ENCODE assay signal across 36 mouse cellular contexts in the genomic region with DNA sequence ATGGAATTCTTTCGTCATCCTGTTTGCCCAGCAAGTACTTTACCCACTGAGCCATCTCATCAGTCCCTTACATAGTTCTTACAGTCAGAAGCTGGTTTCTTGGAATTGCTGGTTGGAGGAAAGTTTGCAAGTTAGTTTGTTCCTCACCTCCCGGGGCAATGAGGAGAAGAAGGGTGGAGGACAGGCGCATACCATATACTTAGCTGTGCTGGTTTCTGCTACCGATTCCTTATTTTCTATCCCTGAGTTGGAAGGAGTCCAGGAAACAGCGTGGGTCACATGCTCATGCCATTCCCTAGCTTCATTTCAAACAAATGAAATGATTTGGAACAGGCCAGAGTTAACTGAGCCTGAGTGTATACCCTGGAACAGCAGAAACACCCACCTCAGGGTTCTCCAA. TPM values are rescaled to one million over a fixed set of nuclear protein-coding genes. Genes with fewer than 3 reads are reported as not detected.
DNase-seq lines count a peak whose midpoint lies in the region; ATAC-seq and TF ChIP-seq lines count a peak whose summit lies in the region.
"Had no signal": no experiment of that assay in that cellular context is flagged by ENCODE, and none has a peak within 500 bp of the region (broad histone marks: within the 10 kb centered on the region; RNA-seq: fewer than 3 reads in every experiment).

No protein-coding gene starts in this region.

- peaks cover 28 to 39% of the 10 kb centered on the region in 2 experiments for H3K4me1 ChIP-seq in heart, embryonic 14.5 days (ENCODE audit: control insufficient read depth in 2 of 2, insufficient read depth in 2 of 2, low read length in 2 of 2)
- H3K4me1 ChIP-seq in heart, adult 2 months (ENCODE audit: control insufficient read depth, insufficient read depth, low read length), result peaks cover 2% of the 10 kb centered on the region
- peaks cover 19% of the 10 kb centered on the region for H3K4me1 ChIP-seq in limb, embryonic 14.5 days (ENCODE audit: control insufficient read depth, insufficient read depth, low read length)
- H3K4me1 ChIP-seq in limb, embryonic 10.5 days, result peaks cover 21% of the 10 kb centered on the region
- peaks cover 23% of the 10 kb centered on the region for H3K4me1 ChIP-seq in embryonic facial prominence, embryonic 15.5 days
- H3K4me1 ChIP-seq: liver, embryonic 13.5 days had no signal

- no peak overlapping the region for H3K9ac ChIP-seq in heart, embryonic 14.5 days (ENCODE audit: low read length)
- no peak overlapping the region for H3K9ac ChIP-seq in heart, adult 2 months (ENCODE audit: low read depth, low read length)
- no peak overlapping the region for H3K9ac ChIP-seq in limb, embryonic 14.5 days (ENCODE audit: low read depth, low read length, severe bottlenecking)
- H3K9ac ChIP-seq in embryonic facial prominence, embryonic 15.5 days, result no peak overlapping the region; the same call in 1 of the 2 replicates
- H3K9ac ChIP-seq: embryonic facial prominence, embryonic 12.5 days; kidney, embryonic 15.5 days; liver, embryonic 13.5 days had no signal

- no peak overlapping the region for H3K4me3 ChIP-seq in heart, embryonic 14.5 days (ENCODE audit: control insufficient read depth in 1 of 2, insufficient read depth in 1 of 2, low read depth in 1 of 2, low read length in 2 of 2)
- H3K4me3 ChIP-seq in heart, adult 2 months, result no peak overlapping the region
- H3K4me3 ChIP-seq in limb, embryonic 14.5 days (replicated peaks; ENCODE audit: low read length), result no peak overlapping the region
- no peak overlapping the region for H3K4me3 ChIP-seq in limb, embryonic 10.5 days
- H3K4me3 ChIP-seq in embryonic facial prominence, embryonic 15.5 days (replicated peaks), result no peak overlapping the region
- H3K4me3 ChIP-seq: embryonic facial prominence, embryonic 12.5 days; kidney, embryonic 15.5 days; liver, embryonic 13.5 days had no signal

- WGBS in heart, embryonic 14.5 days, result 42% methylated on average over 5 of the region's 5 CpGs
- 70% methylated on average over 5 of the region's 5 CpGs for WGBS in heart, adult 2 months
- WGBS in limb, embryonic 14.5 days, result 65% methylated on average over 5 of the region's 5 CpGs
- 83% methylated on average over 5 of the region's 5 CpGs for WGBS in limb, embryonic 10.5 days
- 43% methylated on average over 5 of the region's 5 CpGs for WGBS in embryonic facial prominence, embryonic 15.5 days

- no peak for ATAC-seq in heart, embryonic 14.5 days (ENCODE audit: insufficient number of reproducible peaks, insufficient read depth, low FRiP score, low read depth)
- ATAC-seq in limb, embryonic 14.5 days (ENCODE audit: low FRiP score, low read depth), result no peak
- ATAC-seq in embryonic facial prominence, embryonic 15.5 days (ENCODE audit: insufficient number of reproducible peaks, low FRiP score, low TSS enrichment, low read depth), result 0 out of 2 replicates have a peak, but pooled peaks have one; percentile 30
- ATAC-seq: activated CD4-positive, CD25-positive, alpha-beta regulatory T cell, adult 4 months; forebrain, embryonic 14.5 days; hindbrain, postnatal 0 days had no signal

- no peak for DNase-seq in heart, adult 2 months
- DNase-seq in limb, embryonic 14.5 days (ENCODE audit: low spot score), result no peak
- no peak for DNase-seq in limb, embryonic 10.5 days (ENCODE audit: low spot score)
- peak; percentile 36 for DNase-seq in NIH3T3 (ENCODE audit: low read depth)
- DNase-seq in layer of hippocampus, adult 11-12 months (ENCODE audit: low spot score), result no peak
- DNase-seq: adrenal gland, adult 8-10 months; B cell, adult 2 months; cerebellum, adult 11-12 months; cerebellum, postnatal 14 days; left cerebral cortex, postnatal 4 days; liver, embryonic 13.5 days; thymus, adult 2 months had no signal

- H3K9me3 ChIP-seq in heart, embryonic 14.5 days (ENCODE audit: control insufficient read depth, low read length), result peaks cover 5% of the 10 kb centered on the region; the same call in 1 of the 2 replicates
- no peaks in the 10 kb centered on the region for H3K9me3 ChIP-seq in limb, embryonic 14.5 days (ENCODE audit: control insufficient read depth, low read length)
- H3K9me3 ChIP-seq in limb, embryonic 10.5 days (replicated peaks), result no peaks in the 10 kb centered on the region
- H3K9me3 ChIP-seq in embryonic facial prominence, embryonic 15.5 days (replicated peaks), result no peaks in the 10 kb centered on the region
- H3K9me3 ChIP-seq: embryonic facial prominence, embryonic 12.5 days; G1E; kidney, embryonic 15.5 days; liver, embryonic 13.5 days had no signal

- 0 out of 2 replicates have a peak overlapping the region, but pooled peaks have one; percentile 17 for H3K4me2 ChIP-seq in heart, embryonic 14.5 days (ENCODE audit: low read length)
- no peak overlapping the region for H3K4me2 ChIP-seq in limb, embryonic 14.5 days (replicated peaks; ENCODE audit: low read depth, low read length, severe bottlenecking)
- no peak overlapping the region for H3K4me2 ChIP-seq in embryonic facial prominence, embryonic 15.5 days (replicated peaks)
- H3K4me2 ChIP-seq: embryonic facial prominence, embryonic 12.5 days; kidney, embryonic 15.5 days; liver, embryonic 13.5 days; midbrain, embryonic 11.5 days had no signal

- peak overlapping the region in 1 of 2 experiments; percentile 55; a peak in 1 of 4 replicates for H3K27ac ChIP-seq in heart, embryonic 14.5 days (replicated peaks in 1 of 2; ENCODE audit: control insufficient read depth in 1 of 2, insufficient read depth in 1 of 2, low read depth in 2 of 2, low read length in 2 of 2)
- H3K27ac ChIP-seq in heart, adult 2 months, result no peak overlapping the region
- H3K27ac ChIP-seq in limb, embryonic 14.5 days (replicated peaks; ENCODE audit: low read depth, low read length), result 0 out of 2 replicates have a peak overlapping the region, but pooled peaks have one; percentile 33
- H3K27ac ChIP-seq in limb, embryonic 10.5 days, result no peak overlapping the region
- H3K27ac ChIP-seq in embryonic facial prominence, embryonic 15.5 days (replicated peaks), result peak overlapping the region; percentile 61; the same call in 1 of the 2 replicates
- H3K27ac ChIP-seq: embryonic facial prominence, embryonic 12.5 days; hindbrain, postnatal 0 days; kidney, embryonic 15.5 days; liver, embryonic 13.5 days had no signal

- TF ChIP-seq CTCF in heart, adult 2 months (IDR thresholded peaks at IDR 0.05), result no peak

- H3K36me3 ChIP-seq in heart, embryonic 14.5 days (ENCODE audit: control insufficient read depth, insufficient read depth, low read length), result no peaks in the 10 kb centered on the region
- no peaks in the 10 kb centered on the region for H3K36me3 ChIP-seq in heart, adult 2 months (ENCODE audit: control insufficient read depth, insufficient read depth, low read length)
- H3K36me3 ChIP-seq in limb, embryonic 14.5 days (ENCODE audit: control insufficient read depth, insufficient read depth, low read length), result no peaks in the 10 kb centered on the region
- no peaks in the 10 kb centered on the region for H3K36me3 ChIP-seq in limb, embryonic 10.5 days
- H3K36me3 ChIP-seq in embryonic facial prominence, embryonic 15.5 days, result no peaks in the 10 kb centered on the region
- H3K36me3 ChIP-seq: embryonic facial prominence, embryonic 12.5 days; G1E; kidney, embryonic 15.5 days; liver, embryonic 13.5 days had no signal

- H3K27me3 ChIP-seq in heart, embryonic 14.5 days (ENCODE audit: control insufficient read depth, insufficient read depth, low read length), result no peaks in the 10 kb centered on the region
- no peaks in the 10 kb centered on the region for H3K27me3 ChIP-seq in heart, adult 2 months (ENCODE audit: control insufficient read depth, insufficient read depth, low read length)
- no peaks in the 10 kb centered on the region for H3K27me3 ChIP-seq in limb, embryonic 14.5 days (ENCODE audit: control insufficient read depth, insufficient read depth, low read length)
- peaks cover 13% of the 10 kb centered on the region; the same call in 1 of the 2 replicates for H3K27me3 ChIP-seq in limb, embryonic 10.5 days (ENCODE audit: low read depth, poor library complexity, severe bottlenecking)
- H3K27me3 ChIP-seq in embryonic facial prominence, embryonic 15.5 days, result no peaks in the 10 kb centered on the region
- H3K27me3 ChIP-seq: embryonic facial prominence, embryonic 12.5 days; kidney, embryonic 15.5 days had no signal

- no peaks in the 10 kb centered on the region for H3K79me2 ChIP-seq in heart, adult 2 months (replicated peaks; ENCODE audit: control insufficient read depth, insufficient read depth, low read length)

- TF ChIP-seq POLR2A in heart, adult 2 months (IDR thresholded peaks at IDR 0.05; ENCODE audit: insufficient read depth, low read depth, low read length), result no peak
- TF ChIP-seq POLR2A in limb, embryonic 14.5 days (IDR thresholded peaks at IDR 0.05; ENCODE audit: borderline replicate concordance, extremely low read depth, insufficient read depth, insufficient read length), result no peak

- no peak for TF ChIP-seq EP300 in heart, adult 2 months (IDR thresholded peaks at IDR 0.05; ENCODE audit: insufficient read depth, low read depth, low read length)

- intact Hi-C loops in heart, adult 2 months (cut with DNase I), result no loop called here

RNA-seq across cellular contexts. Expression of a gene that starts 5.2 kb away (rescaled TPM):
- 33.5 and 40.1 TPM in 2 replicates for polyA plus RNA-seq in heart, embryonic 14.5 days (2014; fragmentation: Nextera tagmentation; extraction: Ambion mirVana)
- total RNA-seq in heart, adult 2 months (2021), result 10 to 100 TPM; 20.2 to 26.0 TPM
- 14.7 and 15.5 TPM in 2 replicates for polyA plus RNA-seq in heart, adult 2 months (2012; rRNA removed)
- 27.4 and 29.7 TPM in 2 replicates for polyA plus RNA-seq in limb, embryonic 14.5 days (2012; rRNA removed)
- polyA plus RNA-seq in limb, embryonic 14.5 days (2014; fragmentation: Nextera tagmentation; extraction: Ambion mirVana), result 65.9 and 68.2 TPM in 2 replicates
- polyA plus RNA-seq in limb, embryonic 10.5 days (2016; fragmentation: Nextera tagmentation; extraction: Ambion mirVana), result 22.1 and 24.2 TPM in 2 replicates
- polyA plus RNA-seq in embryonic facial prominence, embryonic 15.5 days (2015; fragmentation: Nextera tagmentation; extraction: Ambion mirVana), result 113 and 114 TPM in 2 replicates
- total RNA-seq: megakaryocyte progenitor cell, adult 5-6 weeks had no signal
- polyA plus RNA-seq: G1E had no signal

RNA-seq across cellular contexts. Expression of a gene that starts 7.8 kb away (rescaled TPM):
- polyA plus RNA-seq in heart, embryonic 14.5 days (2014; fragmentation: Nextera tagmentation; extraction: Ambion mirVana), result 45.7 and 47.6 TPM in 2 replicates
- total RNA-seq in heart, adult 2 months (2021), result 10 to 100 TPM; 21.1 to 26.4 TPM
- 52.0 and 55.0 TPM in 2 replicates for polyA plus RNA-seq in heart, adult 2 months (2012; rRNA removed)
- 48.4 and 68.8 TPM in 2 replicates for polyA plus RNA-seq in limb, embryonic 14.5 days (2012; rRNA removed)
- polyA plus RNA-seq in limb, embryonic 14.5 days (2014; fragmentation: Nextera tagmentation; extraction: Ambion mirVana), result 73.1 TPM in 2 replicates
- polyA plus RNA-seq in limb, embryonic 10.5 days (2016; fragmentation: Nextera tagmentation; extraction: Ambion mirVana), result 54.4 and 54.5 TPM in 2 replicates
- 66.3 and 67.8 TPM in 2 replicates for polyA plus RNA-seq in embryonic facial prominence, embryonic 15.5 days (2015; fragmentation: Nextera tagmentation; extraction: Ambion mirVana)

RNA-seq across cellular contexts. Expression of a gene that starts 11.8 kb away (rescaled TPM):
- 8.0 and 16.3 TPM in 2 replicates for polyA plus RNA-seq in heart, embryonic 14.5 days (2014; fragmentation: Nextera tagmentation; extraction: Ambion mirVana)
- 1 to 10 TPM; 8.0 to 9.2 TPM for total RNA-seq in heart, adult 2 months (2021)
- 7.8 and 17.2 TPM in 2 replicates for polyA plus RNA-seq in heart, adult 2 months (2012; rRNA removed)
- polyA plus RNA-seq in limb, embryonic 14.5 days (2012; rRNA removed), result 9.0 and 10.4 TPM in 2 replicates
- polyA plus RNA-seq in limb, embryonic 14.5 days (2014; fragmentation: Nextera tagmentation; extraction: Ambion mirVana), result 12.2 and 14.3 TPM in 2 replicates
- polyA plus RNA-seq in limb, embryonic 10.5 days (2016; fragmentation: Nextera tagmentation; extraction: Ambion mirVana), result 2.2 and 3.2 TPM in 2 replicates
- polyA plus RNA-seq in embryonic facial prominence, embryonic 15.5 days (2015; fragmentation: Nextera tagmentation; extraction: Ambion mirVana), result 12.2 and 12.5 TPM in 2 replicates
- total RNA-seq: megakaryocyte progenitor cell, adult 5-6 weeks had no signal

RNA-seq across cellular contexts. Expression of a gene that starts 24.6 kb away (rescaled TPM):
- polyA plus RNA-seq in heart, embryonic 14.5 days (2014; fragmentation: Nextera tagmentation; extraction: Ambion mirVana), result not detected in 2 replicates
- total RNA-seq in heart, adult 2 months (2021), result not detected
- not detected in 2 replicates for polyA plus RNA-seq in heart, adult 2 months (2012; rRNA removed)
- polyA plus RNA-seq in limb, embryonic 14.5 days (2012; rRNA removed), result not detected in 2 replicates
- polyA plus RNA-seq in limb, embryonic 14.5 days (2014; fragmentation: Nextera tagmentation; extraction: Ambion mirVana), result 0.22 TPM in 1 of 2 replicates, not detected in the other
- not detected in 2 replicates for polyA plus RNA-seq in limb, embryonic 10.5 days (2016; fragmentation: Nextera tagmentation; extraction: Ambion mirVana)
- not detected in 2 replicates for polyA plus RNA-seq in embryonic facial prominence, embryonic 15.5 days (2015; fragmentation: Nextera tagmentation; extraction: Ambion mirVana)
- total RNA-seq: adrenal gland, adult 8-10 months; CH12.LX; G1E; gastrocnemius, adult 8-10 months; hindbrain, postnatal 0 days; layer of hippocampus, postnatal 14 days; left cerebral cortex, adult 8-10 months; left cerebral cortex, postnatal 4 days; megakaryocyte progenitor cell, adult 5-6 weeks; midbrain, postnatal 0 days had no signal
- polyA plus RNA-seq: embryonic facial prominence, embryonic 12.5 days; forebrain, embryonic 14.5 days; frontal cortex, adult 2 months; G1E; gonadal fat pad, adult 2 months; heart, postnatal 0 days; hindbrain, embryonic 11.5 days; hindbrain, postnatal 0 days; kidney, embryonic 15.5 days; large intestine, adult 2 months; liver, embryonic 13.5 days; lung, adult 2 months; midbrain, embryonic 11.5 days; midbrain, postnatal 0 days; neural tube, embryonic 14.5 days; spleen, adult 2 months; stomach, embryonic 14.5 days; thymus, adult 2 months had no signal

RNA-seq across cellular contexts. Expression of a gene that starts 37.0 kb away (rescaled TPM):
- 13.1 and 21.3 TPM in 2 replicates for polyA plus RNA-seq in heart, embryonic 14.5 days (2014; fragmentation: Nextera tagmentation; extraction: Ambion mirVana)
- total RNA-seq in heart, adult 2 months (2021), result 10 to 100 TPM in 1 of 2 experiments, 1 to 10 TPM in 1; 8.0 to 10.3 TPM
- 17.9 and 31.9 TPM in 2 replicates for polyA plus RNA-seq in heart, adult 2 months (2012; rRNA removed)
- polyA plus RNA-seq in limb, embryonic 14.5 days (2012; rRNA removed), result 7.7 and 8.3 TPM in 2 replicates
- polyA plus RNA-seq in limb, embryonic 14.5 days (2014; fragmentation: Nextera tagmentation; extraction: Ambion mirVana), result 2.9 and 4.4 TPM in 2 replicates
- 0.70 and 2.1 TPM in 2 replicates for polyA plus RNA-seq in limb, embryonic 10.5 days (2016; fragmentation: Nextera tagmentation; extraction: Ambion mirVana)
- polyA plus RNA-seq in embryonic facial prominence, embryonic 15.5 days (2015; fragmentation: Nextera tagmentation; extraction: Ambion mirVana), result 8.4 and 10.3 TPM in 2 replicates

Comparison
In these comparisons a context has a peak if more than half of its experiments do, and no peak if none do; other contexts are left out.
1. H3K27ac ChIP-seq: peak in limb, embryonic 14.5 days (single experiment) and embryonic facial prominence, embryonic 15.5 days (single experiment); none in heart, adult 2 months (single experiment) and limb, embryonic 10.5 days (single experiment).